Mouse (Mus musculus) lung, postnatal 0 days (tissue): ENCODE data around the gene Zp1.

Source experiments
- CTCF ChIP-seq: IDR thresholded peaks from 2 replicates; pipeline ENCODE4 v1.5.1; 2016; ENCODE audit warnings: antibody characterized with exemption, mild to moderate bottlenecking
- EP300 ChIP-seq: IDR thresholded peaks from 2 replicates; pipeline ENCODE4 v1.6.1; 2016; ENCODE audit warnings: antibody characterized with exemption, mild to moderate bottlenecking, control low read depth

- no peak for TF ChIP-seq CTCF
- no peak for TF ChIP-seq EP300
These were observed 23.6 kb downstream of the Zp1 start for GRCm38 (mm10) chr19:10896849-10897248.
